Mouse (Mus musculus) heart, adult 11 months (tissue): Measurements from ENCODE around the gene Ctnnbl1.

Source experiments
- DNase-seq: peaks from one replicate; pipeline ENCODE4 v3.0.0; 2022

Ctnnbl1 gene

GRCm38 (mm10) chr2:157824249-157824648 lies 87.0 kb downstream of the Ctnnbl1 start:
- peak; percentile 84 for DNase-seq

- peak; percentile 80 for DNase-seq
Observed at GRCm38 (mm10) chr2:157830101-157830500, 92.9 kb downstream of the Ctnnbl1 start.

GRCm38 (mm10) chr2:157830620-157831354 lies 93.6 kb downstream of the Ctnnbl1 start:
- DNase-seq: peak; percentile 64

- peak; percentile 87 for DNase-seq
Observed at GRCm38 (mm10) chr2:157837050-157837449, 99.8 kb downstream of the Ctnnbl1 start.

GRCm38 (mm10) chr2:157838206-157838923 lies 101.2 kb downstream of the Ctnnbl1 start:
- DNase-seq: peak; percentile 96

- peak; percentile 95 for DNase-seq
Observed at GRCm38 (mm10) chr2:157840641-157841078, 103.5 kb downstream of the Ctnnbl1 start.

- peak; percentile 84 for DNase-seq
Observed at GRCm38 (mm10) chr2:157841121-157841520, 103.9 kb downstream of the Ctnnbl1 start.

GRCm38 (mm10) chr2:157844746-157845145 lies 107.5 kb downstream of the Ctnnbl1 start:
- DNase-seq: peak; percentile 76

GRCm38 (mm10) chr2:157845831-157846230 lies 108.6 kb downstream of the Ctnnbl1 start:
- peak; percentile 53 for DNase-seq

- DNase-seq: peak; percentile 61
Observed at GRCm38 (mm10) chr2:157853135-157853534, 115.9 kb downstream of the Ctnnbl1 start.

GRCm38 (mm10) chr2:157855814-157856213 lies 118.6 kb downstream of the Ctnnbl1 start:
- no peak for DNase-seq

GRCm38 (mm10) chr2:157857496-157857895 lies 120.3 kb downstream of the Ctnnbl1 start:
- DNase-seq: peak; percentile 72

- no peak for DNase-seq
Observed at GRCm38 (mm10) chr2:157858317-157858716, 121.1 kb downstream of the Ctnnbl1 start.

GRCm38 (mm10) chr2:157859046-157859701 lies 122.0 kb downstream of the Ctnnbl1 start:
- DNase-seq: no peak

GRCm38 (mm10) chr2:157861273-157861944 lies 124.2 kb downstream of the Ctnnbl1 start:
- no peak for DNase-seq

GRCm38 (mm10) chr2:157862306-157862705 lies 125.1 kb downstream of the Ctnnbl1 start:
- DNase-seq: no peak

GRCm38 (mm10) chr2:157867126-157867525 lies 129.9 kb downstream of the Ctnnbl1 start:
- DNase-seq: no peak

- peak; percentile 94 for DNase-seq
Observed at GRCm38 (mm10) chr2:157870247-157870646, 133.0 kb downstream of the Ctnnbl1 start.

- peak; percentile 98 for DNase-seq
Observed at GRCm38 (mm10) chr2:157873223-157873622, 136.0 kb downstream of the Ctnnbl1 start.

GRCm38 (mm10) chr2:157873691-157874090 lies 136.5 kb downstream of the Ctnnbl1 start:
- peak; percentile 92 for DNase-seq

- DNase-seq: no peak
Observed at GRCm38 (mm10) chr2:157875111-157875510, 137.9 kb downstream of the Ctnnbl1 start.

GRCm38 (mm10) chr2:157877394-157877793 lies 140.2 kb downstream of the Ctnnbl1 start:
- no peak for DNase-seq

- DNase-seq: no peak
Observed at GRCm38 (mm10) chr2:157877967-157878366, 140.8 kb downstream of the Ctnnbl1 start.
